Mouse (Mus musculus) lung, embryonic 16.5 days (tissue): ENCODE results near the gene Pcna. TPM values are rescaled to one million over a fixed set of nuclear protein-coding genes. Genes with fewer than 3 reads are reported as not detected.
"Not testable (repeated sequence)": the region's sequence is repeated elsewhere in the genome, so short reads cannot be mapped to it uniquely, and the experiment has no call there.

Experiments
- ATAC-seq: fragments of 200-750 bp; cut with Nextera tagmentation; 2 replicates; pipeline ENCODE4 v1.8.0; 2017; ENCODE audit warnings: low read depth, mild to moderate bottlenecking, moderate library complexity
- H3K27ac ChIP-seq: fragments of 300-500 bp; sonication (generic); 2 replicates; pipeline ENCODE4 v1.5.1; 2014; ENCODE audit warnings: mild to moderate bottlenecking, control low read depth, low read length
- H3K27me3 ChIP-seq: fragments of 300-500 bp; sonication (generic); 2 replicates; pipeline ENCODE4 v1.6.1; 2014; ENCODE audit warnings: low read depth, low read length, mixed read lengths; ENCODE audit not compliant: control insufficient read depth, insufficient read depth
- H3K36me3 ChIP-seq: fragments of 300-500 bp; sonication (generic); 2 replicates; pipeline ENCODE4 v1.6.1; 2014; ENCODE audit warnings: low read length; ENCODE audit not compliant: control insufficient read depth, insufficient read depth
- H3K4me1 ChIP-seq: fragments of 300-500 bp; sonication (generic); replicated peaks from 2 replicates; pipeline ENCODE4 v1.6.1; 2014; ENCODE audit warnings: low read length, mixed read lengths; ENCODE audit not compliant: control insufficient read depth, insufficient read depth
- H3K4me2 ChIP-seq: fragments of 300-500 bp; sonication (generic); 2 replicates; pipeline ENCODE4 v1.6.1; 2014; ENCODE audit warnings: low read depth, low read length, control low read depth
- H3K4me3 ChIP-seq: fragments of 300-500 bp; sonication (generic); 2 replicates; pipeline ENCODE4 v1.5.1; 2014; ENCODE audit warnings: mild to moderate bottlenecking, low read length, control low read depth
- H3K9ac ChIP-seq: fragments of 300-500 bp; sonication (generic); 2 replicates; pipeline ENCODE4 v1.6.1; 2014; ENCODE audit warnings: low read length, control low read depth
- H3K9me3 ChIP-seq: fragments of 300-500 bp; sonication (generic); 2 replicates; pipeline ENCODE4 v1.6.1; 2016; ENCODE audit warnings: low read length; ENCODE audit not compliant: control insufficient read depth
- WGBS: fragments of 180-500 bp; shearing (Covaris S2); extraction: QIAGEN DNeasy Blood & Tissue Kit; methylation state at CpG from one replicate; pipeline ENCODE4 v1.1.7; 2014; 5-methylcytosine and 5-hydroxymethylcytosine counted together
- polyA plus RNA-seq: library from polyadenylated mRNA; unstranded; fragments of >200 nt; fragmentation: Nextera tagmentation; extraction: Ambion mirVana; gene quantifications from 2 replicates; pipeline ENCODE4 v1.2.1, GENCODE M21; 2015

Gene Pcna
- polyA plus RNA-seq, 1 experiment from 2014 or later: 250 TPM

DNA sequence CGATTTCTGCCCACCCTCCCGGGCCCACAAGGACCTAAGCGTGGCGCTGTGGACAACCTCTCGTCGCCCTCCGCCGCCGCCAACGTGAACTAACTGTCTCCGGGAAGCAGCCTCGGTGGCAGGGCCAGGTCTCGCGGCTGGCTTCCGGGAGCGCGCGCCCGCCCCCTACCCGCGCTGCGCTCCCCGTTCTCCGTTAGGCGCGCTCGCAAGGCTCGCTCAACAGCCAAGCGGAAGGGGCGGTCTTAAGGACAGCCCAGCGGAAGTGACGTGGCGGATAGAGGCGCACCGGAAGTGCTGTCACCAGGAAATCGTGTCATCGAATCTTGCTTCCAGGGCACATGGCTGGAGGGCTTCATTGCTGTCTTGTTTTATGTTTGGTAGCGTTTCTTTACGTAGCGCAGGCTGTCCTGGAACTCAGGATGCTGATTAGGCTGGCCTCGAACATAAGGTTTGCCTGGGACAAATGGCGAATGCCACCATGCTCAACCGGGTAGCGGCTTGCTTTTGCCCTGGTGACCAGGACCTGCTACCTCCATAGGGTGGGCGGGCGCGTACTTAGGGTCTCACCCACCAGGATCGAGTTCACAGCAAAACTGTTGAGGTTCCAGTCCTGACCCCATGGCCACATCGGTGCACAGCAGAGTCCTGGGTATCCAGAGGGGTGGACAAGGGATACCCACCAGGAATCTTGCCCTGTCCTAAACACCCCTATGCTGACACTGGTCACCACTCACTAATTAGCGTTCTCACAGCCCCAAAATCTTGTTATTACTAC, 5.4 kb downstream of the Pcna start, which contains the start of gene Tmem230:
Gene Tmem230 (minus strand): TSS at position 269 of the 775 bp plus-strand sequence.
- H3K9ac ChIP-seq: peak within 1 kb of the TSS; percentile 72
- WGBS: 5% methylated on average over 50 of the region's 50 CpGs
- H3K4me3 ChIP-seq: peak within 1 kb of the TSS; percentile 63
- no peaks in the 10 kb centered on the region for H3K27me3 ChIP-seq
- no peaks in the 10 kb centered on the region for H3K9me3 ChIP-seq
- H3K4me2 ChIP-seq: peak within 1 kb of the TSS; percentile 84
- peak within 1 kb of the TSS; percentile 74 for H3K27ac ChIP-seq
- ATAC-seq: peak; percentile 94
- H3K36me3 ChIP-seq: peaks cover 4% of the 10 kb centered on the region; the same call in 1 of the 2 replicates
- peaks cover 13% of the 10 kb centered on the region for H3K4me1 ChIP-seq

DNA sequence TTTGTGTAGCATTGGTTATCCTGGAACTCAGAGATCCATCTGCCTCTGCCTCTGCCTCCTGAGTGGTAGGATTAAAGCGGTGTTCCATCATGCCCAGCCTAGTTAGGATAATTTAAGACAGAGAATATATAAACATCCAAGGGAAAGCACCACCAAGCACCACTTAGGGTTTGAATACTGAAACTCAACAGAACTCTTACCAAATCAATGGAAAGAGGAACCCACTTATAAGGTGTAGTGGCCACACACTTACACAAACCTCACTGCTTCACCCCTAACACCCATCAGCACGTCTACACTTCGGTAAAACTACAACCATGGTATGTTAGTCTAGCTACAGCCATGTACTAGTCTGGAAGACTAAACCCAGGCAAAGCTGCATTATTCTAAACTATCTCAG, 9.7 kb downstream of the Pcna start:
- Histone ChIP-seq H3K9me3 (no peaks in the 10 kb centered on the region), H3K36me3 (peaks cover 6% of the 10 kb centered on the region; the same call in 1 of the 2 replicates), H3K9ac (no peak overlapping the region), H3K27me3 (no peaks in the 10 kb centered on the region), H3K27ac (no peak overlapping the region), H3K4me2 (no peak overlapping the region), H3K4me3 (no peak overlapping the region), H3K4me1 (peaks cover 7% of the 10 kb centered on the region)
- 87% methylated on average over 3 of the region's 3 CpGs for WGBS
- ATAC-seq: no peak

DNA sequence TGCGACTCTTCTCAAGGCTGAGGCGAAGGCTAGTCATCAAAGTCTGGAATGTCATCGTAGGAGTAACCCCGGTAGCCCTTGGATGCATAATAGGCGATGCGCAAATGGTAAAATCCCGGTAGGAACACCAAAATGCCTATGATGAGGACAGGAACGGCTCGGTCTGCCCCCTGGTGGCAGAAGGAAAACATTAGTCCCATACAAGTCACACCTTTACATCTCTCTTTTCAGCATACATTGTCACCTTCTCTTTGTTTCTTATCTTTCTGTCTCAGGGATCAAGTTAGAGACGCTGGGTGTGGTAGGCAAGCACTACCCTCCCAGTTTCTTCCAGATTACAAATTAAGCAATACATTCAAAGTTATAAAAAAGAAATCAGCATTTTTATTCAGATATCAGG, 12.7 kb downstream of the Pcna start:
- H3K9me3 ChIP-seq, H3K27me3 ChIP-seq, H3K36me3 ChIP-seq, H3K9ac ChIP-seq, H3K4me1 ChIP-seq, ATAC-seq, H3K27ac ChIP-seq, H3K4me2 ChIP-seq, H3K4me3 ChIP-seq: not testable (repeated sequence)
- 23% methylated on average over 7 of the region's 10 CpGs for WGBS

DNA sequence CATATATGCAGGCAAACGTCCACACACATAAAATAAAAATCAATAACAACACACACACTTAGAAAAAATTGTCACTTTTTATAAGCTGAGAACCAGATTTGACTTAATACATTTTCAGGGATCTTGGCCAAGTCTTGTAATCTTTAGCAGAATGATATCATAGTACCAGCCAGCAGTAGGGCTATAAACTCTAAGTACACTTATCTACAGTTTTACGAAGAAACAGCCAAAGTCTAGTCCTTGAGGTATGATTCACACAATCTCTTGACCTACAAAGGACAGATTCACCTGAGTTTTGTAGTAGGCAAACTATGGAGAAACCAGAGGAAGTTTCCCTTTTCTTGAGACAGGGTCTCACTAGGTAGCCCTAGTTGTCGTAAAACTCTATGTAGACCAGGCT, 13.7 kb downstream of the Pcna start:
- H3K9me3 ChIP-seq, H3K36me3 ChIP-seq, H3K4me3 ChIP-seq, H3K27me3 ChIP-seq, ATAC-seq, H3K4me1 ChIP-seq, H3K4me2 ChIP-seq, H3K27ac ChIP-seq, H3K9ac ChIP-seq: not testable (repeated sequence)
- WGBS: 81% methylated on average over 3 of the region's 3 CpGs

DNA sequence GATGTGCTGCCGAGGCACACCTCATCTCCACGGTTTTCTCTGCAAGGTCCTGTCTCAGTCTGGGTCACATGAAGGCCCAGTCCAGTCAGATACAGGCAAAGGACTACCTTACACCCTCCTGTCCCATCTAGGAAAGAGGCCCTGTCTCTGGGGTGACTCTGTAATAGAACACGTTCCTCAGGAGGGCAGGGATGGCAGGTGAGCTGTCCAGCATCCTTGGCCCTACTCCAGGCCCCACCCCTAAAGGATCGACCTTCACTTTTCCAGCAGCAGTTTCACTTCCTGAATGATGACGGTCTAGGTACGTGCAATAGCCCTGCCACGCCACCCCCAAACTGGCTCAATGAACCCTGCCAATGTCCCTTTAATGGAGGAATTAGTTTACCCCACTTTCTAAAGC, 17.1 kb downstream of the Pcna start:
- 59% methylated on average over 7 of the region's 7 CpGs for WGBS
- Histone ChIP-seq H3K9me3 (no peaks in the 10 kb centered on the region), H3K4me3 (no peak overlapping the region), H3K4me1 (peaks cover 2% of the 10 kb centered on the region; the same call in 1 of the 2 replicates), H3K9ac (no peak overlapping the region), H3K27ac (no peak overlapping the region), H3K27me3 (no peaks in the 10 kb centered on the region), H3K4me2 (no peak overlapping the region), H3K36me3 (no peaks in the 10 kb centered on the region)
- no peak for ATAC-seq

DNA sequence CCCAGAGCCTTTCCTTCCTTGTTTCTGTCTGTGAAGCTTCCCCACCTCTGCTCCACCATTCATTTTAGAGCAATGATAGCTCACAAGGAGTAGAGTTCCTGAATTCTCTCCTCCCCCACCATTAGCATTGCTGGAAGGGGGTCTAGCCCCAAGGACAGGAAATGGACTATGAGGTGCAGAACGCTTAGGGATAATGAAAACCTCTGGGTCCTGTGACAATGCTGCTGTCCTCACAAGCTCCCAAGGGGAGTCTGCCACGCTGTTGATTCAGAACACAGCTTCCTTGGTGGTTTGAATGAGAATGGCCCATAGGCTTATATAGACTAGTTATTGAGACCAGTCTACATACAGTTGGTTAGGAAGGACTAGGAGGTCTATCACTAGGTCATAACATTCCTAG, 17.8 kb downstream of the Pcna start:
- no peak overlapping the region for H3K9ac ChIP-seq
- WGBS: 37% methylated on average over 2 of the region's 2 CpGs
- no peaks in the 10 kb centered on the region for H3K27me3 ChIP-seq
- peaks cover 2% of the 10 kb centered on the region; the same call in 1 of the 2 replicates for H3K4me1 ChIP-seq
- no peak overlapping the region for H3K4me2 ChIP-seq
- ATAC-seq: no peak
- no peaks in the 10 kb centered on the region for H3K9me3 ChIP-seq
- H3K27ac ChIP-seq: no peak overlapping the region
- H3K36me3 ChIP-seq: no peaks in the 10 kb centered on the region
- no peak overlapping the region for H3K4me3 ChIP-seq

DNA sequence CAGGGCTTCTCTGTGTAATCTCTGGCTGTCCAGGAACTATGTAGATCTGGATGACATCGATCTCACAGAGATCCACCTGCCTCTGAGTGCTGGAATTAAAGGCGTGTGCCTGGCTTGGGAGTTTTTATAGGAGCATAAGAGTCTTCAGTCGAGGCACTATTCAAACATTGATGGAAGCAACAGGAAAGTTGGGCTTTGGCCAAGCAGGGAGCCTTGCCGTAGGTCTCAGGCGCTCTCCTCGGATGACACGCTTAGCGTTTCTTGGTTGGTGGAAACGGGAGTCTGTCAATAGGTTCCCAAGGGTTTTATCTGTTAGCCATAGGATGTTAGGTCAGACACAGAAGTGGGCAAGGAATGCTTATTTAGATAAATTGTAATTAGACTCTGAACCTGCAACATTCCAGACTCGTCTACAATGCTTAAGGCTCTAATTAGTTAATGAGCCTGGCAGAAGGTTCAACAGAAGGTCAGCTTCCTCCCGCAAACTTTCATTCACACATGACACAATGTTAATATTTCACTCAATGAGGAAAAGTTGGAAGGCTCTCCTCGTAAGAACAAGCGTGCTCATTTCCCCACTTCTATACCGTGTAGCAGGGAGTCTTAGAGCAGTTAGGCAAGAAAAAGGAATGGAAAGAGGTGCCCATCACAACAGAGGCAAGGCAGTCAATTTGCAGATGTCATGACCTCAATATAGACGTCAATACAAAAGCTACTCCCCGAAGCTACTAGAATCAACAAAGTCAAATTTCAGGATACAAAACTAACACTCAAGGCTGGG, 18.9 kb downstream of the Pcna start:
- H3K27me3 ChIP-seq: no peaks in the 10 kb centered on the region
- no peak overlapping the region for H3K4me2 ChIP-seq
- ATAC-seq: 0 out of 2 replicates have a peak, but pooled peaks have one; percentile 15
- 38% methylated on average over 16 of the region's 16 CpGs for WGBS
- no peak overlapping the region for H3K9ac ChIP-seq
- no peaks in the 10 kb centered on the region for H3K36me3 ChIP-seq
- H3K4me3 ChIP-seq: no peak overlapping the region
- H3K9me3 ChIP-seq: no peaks in the 10 kb centered on the region
- H3K4me1 ChIP-seq: peaks cover 2% of the 10 kb centered on the region; the same call in 1 of the 2 replicates
- H3K27ac ChIP-seq: no peak overlapping the region

DNA sequence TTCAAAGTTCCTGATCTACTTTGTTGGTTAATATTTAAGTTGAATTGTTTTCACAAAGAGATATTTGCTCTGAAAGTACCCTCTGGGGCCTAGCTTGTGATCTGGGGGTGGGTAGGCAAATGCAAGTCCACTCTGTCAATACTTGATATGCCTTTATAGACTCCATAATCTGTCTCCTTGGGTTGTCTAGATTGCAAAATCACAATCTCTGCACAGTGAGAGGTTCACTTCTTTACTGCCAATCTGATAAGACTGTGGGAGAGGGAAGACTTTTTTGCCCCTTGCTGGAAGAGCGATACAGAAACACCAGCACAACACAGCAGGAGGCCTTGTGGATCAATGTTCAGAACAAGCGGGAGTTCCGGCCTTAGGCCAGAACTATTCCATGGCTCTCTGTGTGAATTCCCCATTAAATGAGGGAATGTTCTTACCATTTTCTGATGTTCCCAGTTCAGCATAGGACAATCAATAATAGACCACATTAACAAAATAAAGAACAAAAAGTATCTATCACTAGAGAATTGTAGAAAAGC, 20.6 kb downstream of the Pcna start:
- H3K27ac ChIP-seq: no peak overlapping the region
- no peaks in the 10 kb centered on the region for H3K27me3 ChIP-seq
- no peaks in the 10 kb centered on the region for H3K36me3 ChIP-seq
- peaks cover 2% of the 10 kb centered on the region; the same call in 1 of the 2 replicates for H3K4me1 ChIP-seq
- H3K9me3 ChIP-seq: no peaks in the 10 kb centered on the region
- no peak overlapping the region for H3K4me2 ChIP-seq
- ATAC-seq: no peak
- no peak overlapping the region for H3K4me3 ChIP-seq
- WGBS: 95% methylated on average over 3 of the region's 3 CpGs
- no peak overlapping the region for H3K9ac ChIP-seq

DNA sequence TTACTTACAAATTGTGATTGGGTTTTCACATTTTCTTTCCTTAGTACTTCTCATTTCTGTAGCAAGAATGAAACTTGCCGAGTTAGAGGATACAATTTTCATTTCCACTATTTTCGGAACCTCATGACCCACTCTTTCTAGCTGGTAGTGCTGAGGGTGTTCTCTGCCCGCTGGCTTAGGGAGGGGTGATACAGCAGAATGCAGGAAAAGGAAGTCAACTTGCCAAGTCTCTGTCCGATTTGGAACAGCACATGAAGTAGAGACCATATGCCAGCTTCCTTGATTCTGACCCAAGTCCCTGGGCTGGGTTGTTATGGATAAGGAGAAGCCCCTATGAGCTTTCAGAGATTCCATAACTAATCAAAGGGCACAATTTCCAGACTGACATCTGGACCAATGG, 28.8 kb downstream of the Pcna start:
- Histone ChIP-seq H3K4me3 (no peak overlapping the region), H3K4me2 (no peak overlapping the region), H3K27ac (no peak overlapping the region), H3K4me1 (no peaks in the 10 kb centered on the region), H3K36me3 (no peaks in the 10 kb centered on the region), H3K9ac (no peak overlapping the region), H3K27me3 (no peaks in the 10 kb centered on the region), H3K9me3 (no peaks in the 10 kb centered on the region)
- ATAC-seq: no peak
- 78% methylated on average over 4 of the region's 4 CpGs for WGBS
